Mouse (Mus musculus): ENCODE measurements around the gene Ccdc78. TPM values are rescaled to one million over a fixed set of nuclear protein-coding genes. Genes with fewer than 3 reads are reported as not detected.

Ccdc78 gene
- polyA plus RNA-seq, 1 experiment from 2014 or later: 0.23 TPM

GRCm38 (mm10) chr17:25837533-25837932 lies 51.2 kb downstream of the Ccdc78 start:
- H3K9me3 ChIP-seq (ENCODE audit: control insufficient read depth, low read length): no peaks in the 10 kb centered on the region
- H3K36me3 ChIP-seq (ENCODE audit: control insufficient read depth, insufficient read depth, low read length): peaks cover 28% of the 10 kb centered on the region
- peak overlapping the region; percentile 72 for H3K4me2 ChIP-seq (ENCODE audit: low read depth, low read length)
- no peak for ATAC-seq (ENCODE audit: low read depth)
- peak overlapping the region; percentile 83 for H3K27ac ChIP-seq (ENCODE audit: low read depth, low read length)
- 0 out of 2 replicates have a peak overlapping the region, but pooled peaks have one; percentile 38 for H3K4me3 ChIP-seq (ENCODE audit: low read depth, low read length)
- peaks cover 42% of the 10 kb centered on the region for H3K4me1 ChIP-seq (ENCODE audit: control insufficient read depth, insufficient read depth, low read length)
- no peak overlapping the region for H3K9ac ChIP-seq (replicated peaks; ENCODE audit: low read depth, low read length)
- 18% methylated on average over 3 of the region's 3 CpGs for WGBS
- no peaks in the 10 kb centered on the region for H3K27me3 ChIP-seq (ENCODE audit: control insufficient read depth, insufficient read depth, low read length)

GRCm38 (mm10) chr17:25838904-25839303 lies 52.5 kb downstream of the Ccdc78 start:
- peaks cover 44% of the 10 kb centered on the region for H3K4me1 ChIP-seq (ENCODE audit: control insufficient read depth, insufficient read depth, low read length)
- H3K4me3 ChIP-seq (ENCODE audit: low read depth, low read length): no peak overlapping the region
- no peak overlapping the region for H3K27ac ChIP-seq (ENCODE audit: low read depth, low read length)
- H3K9me3 ChIP-seq (ENCODE audit: control insufficient read depth, low read length): no peaks in the 10 kb centered on the region
- 91% methylated on average over 4 of the region's 4 CpGs for WGBS
- no peak overlapping the region for H3K9ac ChIP-seq (replicated peaks; ENCODE audit: low read depth, low read length)
- peaks cover 28% of the 10 kb centered on the region for H3K36me3 ChIP-seq (ENCODE audit: control insufficient read depth, insufficient read depth, low read length)
- H3K27me3 ChIP-seq (ENCODE audit: control insufficient read depth, insufficient read depth, low read length): no peaks in the 10 kb centered on the region
- ATAC-seq (ENCODE audit: low read depth): no peak
- no peak overlapping the region for H3K4me2 ChIP-seq (ENCODE audit: low read depth, low read length)

- Histone ChIP-seq H3K27ac (ENCODE audit: low read depth, low read length) (no peak overlapping the region), H3K36me3 (ENCODE audit: control insufficient read depth, insufficient read depth, low read length) (peaks cover 28% of the 10 kb centered on the region), H3K27me3 (ENCODE audit: control insufficient read depth, insufficient read depth, low read length) (no peaks in the 10 kb centered on the region), H3K4me2 (ENCODE audit: low read depth, low read length) (no peak overlapping the region), H3K4me3 (ENCODE audit: low read depth, low read length) (no peak overlapping the region), H3K9ac (replicated peaks; ENCODE audit: low read depth, low read length) (no peak overlapping the region), H3K9me3 (ENCODE audit: control insufficient read depth, low read length) (no peaks in the 10 kb centered on the region), H3K4me1 (ENCODE audit: control insufficient read depth, insufficient read depth, low read length) (peaks cover 38% of the 10 kb centered on the region)
- ATAC-seq (ENCODE audit: low read depth): no peak
- 85% methylated on average over 14 of the region's 14 CpGs for WGBS
Measured at GRCm38 (mm10) chr17:25839455-25840235, 53.3 kb downstream of the Ccdc78 start.

Small RNA genes lying within 50 kb of the gene (microRNA-seq; reads per million reads assigned to microRNA genes)
- not detected for gene Gm25083
- not detected for gene Mir3082
- gene Mir6966: not detected

Other genes with a start within 250 kb of the Ccdc78 start
- 12.8 and 17.5 TPM in 2 replicates for gene Sox8, start 215.9 kb upstream of the Ccdc78 start, polyA plus RNA-seq (2014; fragmentation: Nextera tagmentation; extraction: Ambion mirVana)
- 24.2 and 25.4 TPM in 2 replicates for gene Lmf1, start 207.5 kb upstream of the Ccdc78 start, polyA plus RNA-seq (2014; fragmentation: Nextera tagmentation; extraction: Ambion mirVana)
- gene Gng13, start 69.4 kb upstream of the Ccdc78 start, polyA plus RNA-seq (2014; fragmentation: Nextera tagmentation; extraction: Ambion mirVana): 2.6 and 9.0 TPM in 2 replicates
- gene Chtf18, start 59.2 kb upstream of the Ccdc78 start, polyA plus RNA-seq (2014; fragmentation: Nextera tagmentation; extraction: Ambion mirVana): 2.5 and 2.9 TPM in 2 replicates
- 25.4 and 29.9 TPM in 2 replicates for gene Rpusd1, start 58.9 kb upstream of the Ccdc78 start, polyA plus RNA-seq (2014; fragmentation: Nextera tagmentation; extraction: Ambion mirVana)
- gene Mslnl, start 50.5 kb upstream of the Ccdc78 start, polyA plus RNA-seq (2014; fragmentation: Nextera tagmentation; extraction: Ambion mirVana): not detected in 2 replicates
- 1.5 TPM in 1 of 2 replicates, not detected in the other for gene Msln, start 32.2 kb upstream of the Ccdc78 start, polyA plus RNA-seq (2014; fragmentation: Nextera tagmentation; extraction: Ambion mirVana)
- 25.4 and 25.9 TPM in 2 replicates for gene Narfl, start 12.8 kb upstream of the Ccdc78 start, polyA plus RNA-seq (2014; fragmentation: Nextera tagmentation; extraction: Ambion mirVana)
- gene Haghl, start 907 bp upstream of the Ccdc78 start, polyA plus RNA-seq (2014; fragmentation: Nextera tagmentation; extraction: Ambion mirVana): 140 and 181 TPM in 2 replicates
- gene Fam173a, start 6.3 kb downstream of the Ccdc78 start, polyA plus RNA-seq (2014; fragmentation: Nextera tagmentation; extraction: Ambion mirVana): 79.9 and 88.4 TPM in 2 replicates
- gene AC134908.4, start 9.1 kb downstream of the Ccdc78 start, polyA plus RNA-seq (2014; fragmentation: Nextera tagmentation; extraction: Ambion mirVana): 0.55 TPM in 1 of 2 replicates, not detected in the other
- 7.3 and 14.3 TPM in 2 replicates for gene Metrn, start 10.6 kb downstream of the Ccdc78 start, polyA plus RNA-seq (2014; fragmentation: Nextera tagmentation; extraction: Ambion mirVana)
- gene Fbxl16, start 22.5 kb downstream of the Ccdc78 start, polyA plus RNA-seq (2014; fragmentation: Nextera tagmentation; extraction: Ambion mirVana): 35.2 and 39.4 TPM in 2 replicates
- 29.5 and 31.8 TPM in 2 replicates for gene Wdr24, start 37.0 kb downstream of the Ccdc78 start, polyA plus RNA-seq (2014; fragmentation: Nextera tagmentation; extraction: Ambion mirVana)
- gene Jmjd8, start 42.3 kb downstream of the Ccdc78 start, polyA plus RNA-seq (2014; fragmentation: Nextera tagmentation; extraction: Ambion mirVana): 36.7 and 46.4 TPM in 2 replicates
- gene Stub1, start 46.8 kb downstream of the Ccdc78 start, polyA plus RNA-seq (2014; fragmentation: Nextera tagmentation; extraction: Ambion mirVana): 335 and 351 TPM in 2 replicates
- gene Rhbdl1, start 50.7 kb downstream of the Ccdc78 start, polyA plus RNA-seq (2014; fragmentation: Nextera tagmentation; extraction: Ambion mirVana): 42.0 and 67.6 TPM in 2 replicates
- 8.2 and 10.6 TPM in 2 replicates for gene Gm20683, start 55.2 kb downstream of the Ccdc78 start, polyA plus RNA-seq (2014; fragmentation: Nextera tagmentation; extraction: Ambion mirVana)
- 6.6 and 10.4 TPM in 2 replicates for gene Rhot2, start 58.3 kb downstream of the Ccdc78 start, polyA plus RNA-seq (2014; fragmentation: Nextera tagmentation; extraction: Ambion mirVana)
- 10.5 and 12.1 TPM in 2 replicates for gene Wdr90, start 74.9 kb downstream of the Ccdc78 start, polyA plus RNA-seq (2014; fragmentation: Nextera tagmentation; extraction: Ambion mirVana)
- gene Mcrip2, start 82.2 kb downstream of the Ccdc78 start, polyA plus RNA-seq (2014; fragmentation: Nextera tagmentation; extraction: Ambion mirVana): 15.7 and 22.4 TPM in 2 replicates
- 65.3 and 73.9 TPM in 2 replicates for gene Mettl26, start 88.5 kb downstream of the Ccdc78 start, polyA plus RNA-seq (2014; fragmentation: Nextera tagmentation; extraction: Ambion mirVana)
- gene Wfikkn1, start 94.3 kb downstream of the Ccdc78 start, polyA plus RNA-seq (2014; fragmentation: Nextera tagmentation; extraction: Ambion mirVana): 0.30 and 0.67 TPM in 2 replicates
- 25.1 and 29.6 TPM in 2 replicates for gene Rab40c, start 133.1 kb downstream of the Ccdc78 start, polyA plus RNA-seq (2014; fragmentation: Nextera tagmentation; extraction: Ambion mirVana)
- 66.4 and 76.8 TPM in 2 replicates for gene Pigq, start 158.4 kb downstream of the Ccdc78 start, polyA plus RNA-seq (2014; fragmentation: Nextera tagmentation; extraction: Ambion mirVana)
- gene Nhlrc4, start 158.4 kb downstream of the Ccdc78 start, polyA plus RNA-seq (2014; fragmentation: Nextera tagmentation; extraction: Ambion mirVana): not detected in 2 replicates
- 0.08 and 0.30 TPM in 2 replicates for gene A930017K11Rik, start 166.0 kb downstream of the Ccdc78 start, polyA plus RNA-seq (2014; fragmentation: Nextera tagmentation; extraction: Ambion mirVana)
- gene Capn15, start 199.2 kb downstream of the Ccdc78 start, polyA plus RNA-seq (2014; fragmentation: Nextera tagmentation; extraction: Ambion mirVana): 21.1 and 24.6 TPM in 2 replicates